ENCODE assay signal across 8 mouse cellular contexts in the genomic region with DNA sequence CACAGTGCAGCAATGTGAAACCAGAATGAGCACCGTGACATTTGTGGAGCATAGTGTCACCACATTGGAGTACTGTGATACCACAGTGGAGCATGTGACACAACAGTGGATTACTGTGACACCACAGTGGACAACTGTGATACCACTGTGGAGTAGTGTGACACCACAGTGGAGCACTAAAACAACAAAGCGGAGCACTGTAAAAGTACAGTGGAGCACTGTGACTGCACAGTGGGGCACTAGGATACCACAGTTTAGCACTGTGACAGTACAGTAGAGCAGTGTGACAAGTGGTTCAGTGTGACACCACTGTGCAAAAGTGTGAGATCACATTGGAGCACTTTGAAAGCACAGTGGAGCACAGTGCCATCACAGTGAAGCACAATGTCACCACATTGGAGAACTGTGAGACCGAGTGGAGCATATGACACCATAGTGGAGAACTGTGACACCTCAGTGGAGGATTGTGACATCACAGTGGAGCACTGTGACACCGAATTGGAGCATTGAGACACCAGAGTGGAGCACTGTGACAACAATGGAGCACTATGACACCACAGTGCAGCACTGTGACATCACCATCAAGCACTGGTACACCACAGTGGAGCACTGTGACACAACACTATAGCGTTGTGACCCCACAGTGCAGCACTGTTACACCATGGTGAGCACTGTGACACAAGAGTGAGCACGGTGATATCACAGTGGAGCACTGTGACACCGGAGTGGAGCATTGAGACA.
DNase-seq lines count a peak whose midpoint lies in the region; ATAC-seq lines count a peak whose summit lies in the region.
"Had no signal": no experiment of that assay in that cellular context is flagged by ENCODE, and none has a peak within 500 bp of the region (broad histone marks: within the 10 kb centered on the region; RNA-seq: fewer than 3 reads in every experiment).

No protein-coding gene starts in this region.

- peak; percentile 3 to 17 for DNase-seq in thymus, postnatal 10 days (ENCODE audit: low spot score in 2 of 2)
- no peak for DNase-seq in thymus, postnatal 0 days (ENCODE audit: low spot score)
- DNase-seq in limb, embryonic 11.5 days (ENCODE audit: low spot score), result no peak
- DNase-seq in MN1 (ENCODE audit: low spot score), result no peak
- no peak for DNase-seq in right cerebral cortex, postnatal 36 days (ENCODE audit: low spot score in 2 of 2)

- H3K4me1 ChIP-seq in forebrain, embryonic 16.5 days (replicated peaks; ENCODE audit: control insufficient read depth, insufficient read depth, low read length), result no peaks in the 10 kb centered on the region
- H3K4me1 ChIP-seq in limb, embryonic 11.5 days (ENCODE audit: control insufficient read depth, insufficient read depth, low read length), result no peaks in the 10 kb centered on the region

- H3K27me3 ChIP-seq in forebrain, embryonic 16.5 days (replicated peaks; ENCODE audit: control insufficient read depth, insufficient read depth, low read length), result no peaks in the 10 kb centered on the region
- H3K27me3 ChIP-seq in limb, embryonic 11.5 days (ENCODE audit: control insufficient read depth, insufficient read depth, low read length), result no peaks in the 10 kb centered on the region

- no peaks in the 10 kb centered on the region for H3K36me3 ChIP-seq in forebrain, embryonic 16.5 days (ENCODE audit: control insufficient read depth, insufficient read depth)
- 0 out of 2 replicates have a peak, but pooled peaks cover 10% of the 10 kb centered on the region for H3K36me3 ChIP-seq in limb, embryonic 11.5 days (ENCODE audit: control insufficient read depth, insufficient read depth, low read length)

- no peak overlapping the region for H3K4me2 ChIP-seq in forebrain, embryonic 16.5 days (ENCODE audit: low read length)
- H3K4me2 ChIP-seq in limb, embryonic 11.5 days (ENCODE audit: low read depth, severe bottlenecking), result no peak overlapping the region

- no peak overlapping the region for H3K27ac ChIP-seq in forebrain, embryonic 16.5 days (ENCODE audit: low read length)
- no peak overlapping the region for H3K27ac ChIP-seq in limb, embryonic 11.5 days (replicated peaks; ENCODE audit: low read depth, low read length)
- H3K27ac ChIP-seq: macrophage had no signal

- no peak overlapping the region for H3K4me3 ChIP-seq in forebrain, embryonic 16.5 days (replicated peaks; ENCODE audit: low read length)
- no peak overlapping the region for H3K4me3 ChIP-seq in limb, embryonic 11.5 days (ENCODE audit: low read depth, low read length)

- ATAC-seq in forebrain, embryonic 16.5 days, result peak; percentile 10
- 0 out of 2 replicates have a peak, but pooled peaks have one; percentile 24 for ATAC-seq in limb, embryonic 11.5 days (ENCODE audit: insufficient number of reproducible peaks, low FRiP score, low TSS enrichment, low read depth)
- 0 out of 2 replicates have a peak, but pooled peaks have one; percentile 1 for ATAC-seq in neutrophil, adult 5-6 weeks (ENCODE audit: extremely low read depth, insufficient number of reproducible peaks, low FRiP score, poor library complexity, severe bottlenecking)

- 58% methylated on average over 7 of the region's 7 CpGs for WGBS in forebrain, embryonic 16.5 days
- WGBS in limb, embryonic 11.5 days, result 59% methylated on average over 7 of the region's 7 CpGs

- no peak overlapping the region for H3K9ac ChIP-seq in forebrain, embryonic 16.5 days (replicated peaks; ENCODE audit: low read depth, low read length)
- no peak overlapping the region for H3K9ac ChIP-seq in limb, embryonic 11.5 days (ENCODE audit: low read length)

- H3K9me3 ChIP-seq in forebrain, embryonic 16.5 days (ENCODE audit: control insufficient read depth, low read length), result peaks cover 63% of the 10 kb centered on the region
- H3K9me3 ChIP-seq in limb, embryonic 11.5 days (ENCODE audit: control insufficient read depth, low read length), result peaks cover 65% of the 10 kb centered on the region

Comparison
In these comparisons a context has a peak if more than half of its experiments do, and no peak if none do; other contexts are left out.
1. DNase-seq: peak in thymus, postnatal 10 days (2 of 2); none in thymus, postnatal 0 days (single experiment), limb, embryonic 11.5 days (single experiment), MN1 (single experiment) and right cerebral cortex, postnatal 36 days (0 of 2).
2. Peak in every context shown above with its lines, with median percentiles within 50 percentile points of each other: ATAC-seq.